In the genomic region with DNA sequence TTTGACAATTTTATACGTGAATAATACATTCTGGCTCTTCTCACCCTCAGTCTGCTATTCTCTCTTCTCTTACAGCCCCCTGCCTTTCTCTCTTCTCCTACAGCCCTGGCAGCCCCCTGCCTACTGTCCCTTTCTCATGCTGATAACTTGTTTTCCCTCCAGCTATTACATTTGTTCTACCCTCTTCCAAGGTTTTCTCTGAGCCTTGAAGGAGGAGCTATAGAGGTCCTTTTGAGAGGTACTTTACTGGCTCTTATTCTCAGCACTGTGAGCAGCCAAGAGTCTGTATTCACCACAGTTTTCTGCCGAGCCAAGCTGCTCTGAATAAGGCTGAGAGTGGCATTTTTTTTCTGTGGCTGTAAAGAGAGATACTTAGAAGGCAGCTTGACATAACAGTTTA, we compare ENCODE assay signal across 18 mouse cellular contexts. TPM values are rescaled to one million over a fixed set of nuclear protein-coding genes. Genes with fewer than 3 reads are reported as not detected.
DNase-seq lines count a peak whose midpoint lies in the region; ATAC-seq and TF ChIP-seq lines count a peak whose summit lies in the region.
"Had no signal": no experiment of that assay in that cellular context is flagged by ENCODE, and none has a peak within 500 bp of the region (broad histone marks: within the 10 kb centered on the region; RNA-seq: fewer than 3 reads in every experiment).

No protein-coding gene starts in this region.

- peak; percentile 77 for ATAC-seq in lung, postnatal 0 days
- peak; percentile 87 for ATAC-seq in forebrain, embryonic 14.5 days
- ATAC-seq in midbrain, embryonic 15.5 days (replicated peaks): peak; percentile 75
- ATAC-seq: inflammation-experienced regulatory T-cells, adult 6 months had no signal

- no peaks in the 10 kb centered on the region for H3K4me1 ChIP-seq in lung, postnatal 0 days (ENCODE audit: insufficient read depth, low read depth, low read length)
- peaks cover 9% of the 10 kb centered on the region for H3K4me1 ChIP-seq in forebrain, embryonic 14.5 days (ENCODE audit: control insufficient read depth, insufficient read depth, low read length)
- no peaks in the 10 kb centered on the region for H3K4me1 ChIP-seq in midbrain, embryonic 15.5 days

- peak; percentile 21 to 39 for DNase-seq in cerebellum, postnatal 10 days
- DNase-seq in cerebellum, adult 11-12 months: no peak
- DNase-seq in lung, postnatal 0 days (ENCODE audit: low spot score): peak; percentile 46
- no peak for DNase-seq in lung, postnatal 10 days
- peak; percentile 83 for DNase-seq in forebrain, embryonic 14.5 days (ENCODE audit: low spot score)
- no peak for DNase-seq in yolk sac, embryonic 10.5 days (ENCODE audit: low spot score)
- no peak for DNase-seq in gastrocnemius, postnatal 14 days
- DNase-seq: cerebellum, adult 2 months; gastrocnemius, postnatal 36 days; layer of hippocampus, postnatal 36 days; lung, adult 2 months had no signal

- TF ChIP-seq EP300 in lung, postnatal 0 days (IDR thresholded peaks at IDR 0.05): no peak

- intact Hi-C loops in gastrocnemius, postnatal 14 days (cut with DNase I; ENCODE audit: low total_unique reads): no loop called here

- no peaks in the 10 kb centered on the region for H3K9me3 ChIP-seq in lung, postnatal 0 days (ENCODE audit: low read length)
- no peaks in the 10 kb centered on the region for H3K9me3 ChIP-seq in forebrain, embryonic 14.5 days (replicated peaks; ENCODE audit: control insufficient read depth, low read length)
- H3K9me3 ChIP-seq in midbrain, embryonic 15.5 days: no peaks in the 10 kb centered on the region
- H3K9me3 ChIP-seq: limb, embryonic 12.5 days; stomach, embryonic 15.5 days had no signal

- no peak overlapping the region for H3K27ac ChIP-seq in lung, postnatal 0 days (ENCODE audit: low read length)
- H3K27ac ChIP-seq in forebrain, embryonic 14.5 days (ENCODE audit: low read depth, low read length): no peak overlapping the region
- peak overlapping the region; percentile 42 for H3K27ac ChIP-seq in midbrain, embryonic 15.5 days
- H3K27ac ChIP-seq: kidney, postnatal 0 days; limb, embryonic 12.5 days; stomach, embryonic 15.5 days had no signal

- H3K27me3 ChIP-seq in lung, postnatal 0 days (replicated peaks; ENCODE audit: insufficient read depth, low read length): no peaks in the 10 kb centered on the region
- no peaks in the 10 kb centered on the region for H3K27me3 ChIP-seq in forebrain, embryonic 14.5 days (replicated peaks; ENCODE audit: control insufficient read depth, insufficient read depth, low read length)
- no peaks in the 10 kb centered on the region for H3K27me3 ChIP-seq in midbrain, embryonic 15.5 days (replicated peaks)
- H3K27me3 ChIP-seq: limb, embryonic 12.5 days; stomach, embryonic 15.5 days had no signal

- 53% methylated on average over 2 of the region's 2 CpGs for WGBS in lung, postnatal 0 days
- 10% methylated on average over 2 of the region's 2 CpGs for WGBS in forebrain, embryonic 14.5 days
- WGBS in midbrain, embryonic 15.5 days: 11% methylated on average over 2 of the region's 2 CpGs

- no peak overlapping the region for H3K4me3 ChIP-seq in lung, postnatal 0 days (ENCODE audit: low read depth, low read length)
- H3K4me3 ChIP-seq in forebrain, embryonic 14.5 days (ENCODE audit: low read depth, low read length): no peak overlapping the region
- H3K4me3 ChIP-seq in midbrain, embryonic 15.5 days: no peak overlapping the region
- H3K4me3 ChIP-seq: limb, embryonic 12.5 days; stomach, embryonic 15.5 days had no signal

- no peak overlapping the region for H3K4me2 ChIP-seq in lung, postnatal 0 days (replicated peaks; ENCODE audit: low read depth, low read length)
- no peak overlapping the region for H3K4me2 ChIP-seq in forebrain, embryonic 14.5 days (ENCODE audit: low read length)
- no peak overlapping the region for H3K4me2 ChIP-seq in midbrain, embryonic 15.5 days
- H3K4me2 ChIP-seq: limb, embryonic 12.5 days; stomach, embryonic 15.5 days had no signal

- no peak for TF ChIP-seq CTCF in lung, postnatal 0 days (IDR thresholded peaks at IDR 0.05)

- no peak overlapping the region for H3K9ac ChIP-seq in lung, postnatal 0 days (replicated peaks; ENCODE audit: low read depth)
- H3K9ac ChIP-seq in forebrain, embryonic 14.5 days (ENCODE audit: low read length): no peak overlapping the region
- no peak overlapping the region for H3K9ac ChIP-seq in midbrain, embryonic 15.5 days
- H3K9ac ChIP-seq: limb, embryonic 12.5 days; stomach, embryonic 15.5 days had no signal

- H3K36me3 ChIP-seq in lung, postnatal 0 days (ENCODE audit: insufficient read depth, low read length): peaks cover 13% of the 10 kb centered on the region; the same call in 1 of the 2 replicates
- peaks cover 21% of the 10 kb centered on the region for H3K36me3 ChIP-seq in forebrain, embryonic 14.5 days (ENCODE audit: control insufficient read depth, insufficient read depth, low read length)
- no peaks in the 10 kb centered on the region for H3K36me3 ChIP-seq in midbrain, embryonic 15.5 days (replicated peaks)

RNA-seq across cellular contexts. Expression of a gene that starts 11.0 kb away (rescaled TPM):
- polyA plus RNA-seq in lung, postnatal 0 days (2015; fragmentation: Nextera tagmentation; extraction: Ambion mirVana): 4.7 and 6.8 TPM in 2 replicates
- 2.4 and 3.6 TPM in 2 replicates for polyA plus RNA-seq in forebrain, embryonic 14.5 days (2014; fragmentation: Nextera tagmentation; extraction: Ambion mirVana)
- 6.3 TPM in 2 replicates for polyA plus RNA-seq in midbrain, embryonic 15.5 days (2015; fragmentation: Nextera tagmentation; extraction: Ambion mirVana)
- total RNA-seq in gastrocnemius, postnatal 14 days (2021): under 1 TPM; 0.10 to 0.24 TPM
- total RNA-seq: gastrocnemius, postnatal 36 days had no signal
- polyA plus RNA-seq: inflammation-experienced regulatory T-cells, adult 6 months; small intestine, adult 2 months had no signal

RNA-seq across cellular contexts. Expression of a gene that starts 36.6 kb away (rescaled TPM):
- polyA plus RNA-seq in lung, postnatal 0 days (2015; fragmentation: Nextera tagmentation; extraction: Ambion mirVana): 15.4 and 17.5 TPM in 2 replicates
- polyA plus RNA-seq in forebrain, embryonic 14.5 days (2014; fragmentation: Nextera tagmentation; extraction: Ambion mirVana): 21.2 TPM in 2 replicates
- polyA plus RNA-seq in midbrain, embryonic 15.5 days (2015; fragmentation: Nextera tagmentation; extraction: Ambion mirVana): 13.3 and 14.8 TPM in 2 replicates
- total RNA-seq in gastrocnemius, postnatal 14 days (2021): 1 to 10 TPM; 4.8 to 6.2 TPM

RNA-seq across cellular contexts. Expression of a gene that starts 50.6 kb away (rescaled TPM):
- polyA plus RNA-seq in lung, postnatal 0 days (2015; fragmentation: Nextera tagmentation; extraction: Ambion mirVana): 0.53 and 0.98 TPM in 2 replicates
- 3.9 and 8.6 TPM in 2 replicates for polyA plus RNA-seq in forebrain, embryonic 14.5 days (2014; fragmentation: Nextera tagmentation; extraction: Ambion mirVana)
- 12.3 and 14.3 TPM in 2 replicates for polyA plus RNA-seq in midbrain, embryonic 15.5 days (2015; fragmentation: Nextera tagmentation; extraction: Ambion mirVana)
- under 1 TPM; 0.07 to 0.35 TPM for total RNA-seq in gastrocnemius, postnatal 14 days (2021)
- polyA plus RNA-seq: heart, embryonic 14.5 days had no signal

Comparison
In these comparisons a context has a peak if more than half of its experiments do, and no peak if none do; other contexts are left out.
1. DNase-seq: peak in cerebellum, postnatal 10 days (2 of 2), lung, postnatal 0 days (single experiment) and forebrain, embryonic 14.5 days (single experiment); none in cerebellum, adult 11-12 months (single experiment), lung, postnatal 10 days (single experiment), yolk sac, embryonic 10.5 days (single experiment) and gastrocnemius, postnatal 14 days (single experiment).
2. Peak in every context shown above with its lines, with median percentiles within 50 percentile points of each other: ATAC-seq.